Mouse (Mus musculus) midbrain, postnatal 0 days (tissue): ENCODE data around the gene Slc34a1. TPM values are rescaled to one million over a fixed set of nuclear protein-coding genes. Genes with fewer than 3 reads are reported as not detected.

Experiments
- ATAC-seq: fragments of 200-750 bp; cut with Nextera tagmentation; 2 replicates; pipeline ENCODE4 v1.8.0; 2017; ENCODE audit warnings: moderate number of reproducible peaks, mild to moderate bottlenecking, moderate TSS enrichment, moderate library complexity; ENCODE audit not compliant: low FRiP score
- DNase-seq: peaks from one replicate; pipeline ENCODE4 v3.0.0-alpha.2; 2015; ENCODE audit warnings: low spot score
- H3K27ac ChIP-seq: fragments of 300-500 bp; sonication (generic); 2 replicates; pipeline ENCODE4 v1.5.1; 2014; ENCODE audit warnings: low read depth, mild to moderate bottlenecking, low read length, mixed read lengths
- H3K27me3 ChIP-seq: fragments of 300-500 bp; sonication (generic); 2 replicates; pipeline ENCODE4 v1.6.1; 2014; ENCODE audit warnings: low read length, control low read depth, mixed read lengths; ENCODE audit not compliant: insufficient read depth
- H3K36me3 ChIP-seq: fragments of 300-500 bp; sonication (generic); 2 replicates; pipeline ENCODE4 v1.6.1; 2014; ENCODE audit warnings: low read length, control low read depth, mixed read lengths; ENCODE audit not compliant: insufficient read depth
- H3K4me1 ChIP-seq: fragments of 300-500 bp; sonication (generic); 2 replicates; pipeline ENCODE4 v1.6.1; 2014; ENCODE audit warnings: mild to moderate bottlenecking, control low read depth, antibody characterized with exemption, low read length, mixed read lengths; ENCODE audit not compliant: insufficient read depth
- H3K4me2 ChIP-seq: fragments of 300-500 bp; sonication (generic); 2 replicates; pipeline ENCODE4 v1.6.1; 2014; ENCODE audit warnings: low read depth, mild to moderate bottlenecking, low read length, mixed read lengths; ENCODE audit not compliant: poor library complexity, severe bottlenecking
- H3K4me3 ChIP-seq: fragments of 300-500 bp; sonication (generic); 2 replicates; pipeline ENCODE4 v1.5.1; 2014; ENCODE audit warnings: low read depth, mild to moderate bottlenecking, low read length, moderate library complexity
- H3K9ac ChIP-seq: fragments of 300-500 bp; sonication (generic); replicated peaks from 2 replicates; pipeline ENCODE4 v1.6.1; 2014; ENCODE audit warnings: mild to moderate bottlenecking, low read length, moderate library complexity, mixed read lengths; ENCODE audit not compliant: poor library complexity, severe bottlenecking
- H3K9me3 ChIP-seq: fragments of 300-500 bp; sonication (generic); 2 replicates; pipeline ENCODE4 v1.6.1; 2016; ENCODE audit warnings: low read length, control low read depth
- CTCF ChIP-seq: IDR thresholded peaks from 2 replicates; pipeline ENCODE4 v1.5.1; 2016; ENCODE audit warnings: antibody characterized with exemption, mild to moderate bottlenecking
- WGBS: fragments of 180-500 bp; shearing (Covaris S2); extraction: QIAGEN DNeasy Blood & Tissue Kit; methylation state at CpG from one replicate; pipeline ENCODE4 v1.1.7; 2014; 5-methylcytosine and 5-hydroxymethylcytosine counted together
- polyA plus RNA-seq: library from polyadenylated mRNA; unstranded; fragments of >200 nt; fragmentation: Nextera tagmentation; extraction: Ambion mirVana; gene quantifications from 2 replicates; pipeline ENCODE4 v1.2.1, GENCODE M21; 2015
- total RNA-seq: library from RNA; depleted of rRNA; stranded (reverse); fragments of >200 nt; gene quantifications from 2 replicates; pipeline ENCODE4 v1.2.3, GENCODE M21; 2014

Gene Slc34a1
- total and polyA plus RNA-seq, 2 experiments from 2014 or later = 0.04 TPM; not detected in 1

DNA sequence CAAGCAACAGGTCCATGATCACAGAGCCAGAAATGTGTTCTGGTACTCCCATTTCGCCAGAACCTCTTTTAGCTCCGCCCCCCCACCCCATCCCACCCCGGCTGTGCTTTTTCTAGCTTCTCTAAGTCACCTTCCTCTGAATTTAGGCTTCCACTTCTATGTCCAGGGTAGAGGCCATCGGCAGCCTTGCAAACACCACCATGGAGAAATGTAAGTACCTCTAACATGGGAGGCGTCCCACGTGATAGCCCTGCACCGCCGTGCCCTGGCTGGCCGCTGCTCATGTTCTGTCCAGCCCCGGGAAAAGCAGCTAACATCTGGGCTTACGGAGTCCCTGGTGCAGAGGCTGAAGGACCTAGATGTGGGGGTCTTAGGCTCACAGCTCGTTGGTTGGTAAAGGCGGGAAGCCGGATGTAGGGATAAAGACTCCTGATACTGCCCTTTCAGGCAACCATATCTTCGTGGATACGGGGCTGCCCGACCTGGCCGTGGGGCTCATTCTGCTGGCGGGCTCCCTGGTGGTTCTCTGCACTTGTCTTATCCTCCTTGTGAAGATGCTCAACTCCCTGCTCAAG, 10.6 kb downstream of the Slc34a1 start:
- DNase-seq (no peak), ATAC-seq (no peak)
- Histone ChIP-seq H3K27ac (no peak overlapping the region), H3K4me2 (no peak overlapping the region), H3K36me3 (no peaks in the 10 kb centered on the region), H3K27me3 (peaks cover 5% of the 10 kb centered on the region), H3K4me3 (no peak overlapping the region), H3K4me1 (peaks cover 4% of the 10 kb centered on the region; the same call in 1 of the 2 replicates), H3K9me3 (no peaks in the 10 kb centered on the region), H3K9ac (no peak overlapping the region)
- WGBS = 89% methylated on average over 19 of the region's 19 CpGs
- TF ChIP-seq CTCF = no peak

GRCm38 (mm10) chr13:55411826-55412225, 13.8 kb downstream of the Slc34a1 start:
- no peak overlapping the region for H3K9ac ChIP-seq
- no peaks in the 10 kb centered on the region for H3K9me3 ChIP-seq
- H3K4me1 ChIP-seq = no peaks in the 10 kb centered on the region
- no peak for TF ChIP-seq CTCF
- no peaks in the 10 kb centered on the region for H3K36me3 ChIP-seq
- DNase-seq (no peak), ATAC-seq (no peak)
- H3K4me3 ChIP-seq = no peak overlapping the region
- H3K4me2 ChIP-seq = no peak overlapping the region
- 73% methylated on average over 7 of the region's 7 CpGs for WGBS
- H3K27me3 ChIP-seq = peaks cover 5% of the 10 kb centered on the region
- H3K27ac ChIP-seq = no peak overlapping the region

DNA sequence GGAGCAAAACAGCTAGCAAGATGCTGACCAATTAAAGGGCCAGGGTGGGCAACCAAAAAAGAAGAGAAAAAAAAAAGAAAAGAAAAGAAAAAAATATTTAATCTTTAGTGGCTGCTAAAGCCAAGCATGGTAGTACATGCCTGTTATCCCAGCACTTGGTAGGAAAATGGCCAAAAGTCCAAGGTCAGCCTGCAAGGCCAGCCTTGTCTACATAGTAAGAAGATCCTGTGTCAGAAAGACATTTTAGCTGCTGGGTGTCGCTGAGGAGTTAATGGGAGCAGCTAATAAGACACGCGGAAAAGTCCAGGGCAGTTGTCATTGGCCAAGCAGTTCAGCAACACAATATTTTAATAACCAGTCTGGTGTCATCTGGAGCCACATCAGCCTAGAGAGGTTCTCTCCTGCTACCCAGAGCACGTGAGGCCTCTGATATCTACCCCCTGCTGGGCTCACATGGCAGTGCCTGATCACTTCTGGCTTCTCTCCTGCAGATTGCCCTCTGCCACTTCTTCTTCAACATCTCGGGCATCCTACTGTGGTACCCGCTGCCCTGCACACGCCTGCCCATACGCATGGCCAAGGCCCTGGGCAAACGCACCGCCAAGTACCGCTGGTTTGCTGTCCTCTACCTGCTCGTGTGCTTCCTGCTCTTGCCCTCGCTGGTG, 14.8 kb downstream of the Slc34a1 start:
- no peak for TF ChIP-seq CTCF
- Histone ChIP-seq H3K4me3 (no peak overlapping the region), H3K9ac (no peak overlapping the region), H3K36me3 (no peaks in the 10 kb centered on the region), H3K4me1 (no peaks in the 10 kb centered on the region), H3K27ac (no peak overlapping the region), H3K27me3 (peaks cover 5% of the 10 kb centered on the region), H3K9me3 (no peaks in the 10 kb centered on the region), H3K4me2 (no peak overlapping the region)
- ATAC-seq (no peak), DNase-seq (no peak)
- WGBS = 88% methylated on average over 13 of the region's 13 CpGs

DNA sequence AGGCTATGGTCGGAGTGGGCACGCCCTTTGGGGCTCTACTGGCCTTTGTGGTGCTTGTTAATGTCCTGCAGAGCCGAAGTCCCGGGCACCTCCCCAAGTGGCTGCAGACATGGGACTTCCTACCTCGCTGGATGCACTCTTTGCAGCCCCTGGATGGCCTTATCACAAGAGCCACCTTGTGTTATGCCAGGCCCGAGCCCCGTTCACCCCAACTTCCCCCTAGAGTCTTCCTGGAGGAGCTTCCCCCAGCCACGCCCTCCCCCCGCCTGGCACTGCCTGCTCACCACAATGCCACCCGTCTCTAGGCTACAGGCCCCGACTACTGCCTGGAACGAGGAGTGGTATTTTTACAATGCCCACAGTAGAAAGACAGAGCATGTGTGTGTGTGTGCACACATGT, 15.3 kb downstream of the Slc34a1 start:
- H3K9me3 ChIP-seq = no peaks in the 10 kb centered on the region
- H3K27ac ChIP-seq = no peak overlapping the region
- no peaks in the 10 kb centered on the region for H3K4me1 ChIP-seq
- H3K27me3 ChIP-seq = peaks cover 5% of the 10 kb centered on the region
- no peak overlapping the region for H3K4me3 ChIP-seq
- no peaks in the 10 kb centered on the region for H3K36me3 ChIP-seq
- no peak overlapping the region for H3K9ac ChIP-seq
- H3K4me2 ChIP-seq = no peak overlapping the region
- WGBS = 84% methylated on average over 12 of the region's 12 CpGs
- ATAC-seq = no peak
- no peak for DNase-seq
- no peak for TF ChIP-seq CTCF

GRCm38 (mm10) chr13:55414743-55415380, 16.9 kb downstream of the Slc34a1 start, which contains the start of gene Pfn3:
Gene Pfn3 (minus strand): TSS chr13:55415232.
- H3K4me3 ChIP-seq = peak within 1 kb of the TSS; percentile 40
- peak within 1 kb of the TSS; percentile 55 for H3K9ac ChIP-seq
- TF ChIP-seq CTCF = no peak
- DNase-seq (peak; percentile 78), ATAC-seq (peak; percentile 36)
- whole genome bisulfite sequencing = 13% methylated on average over 41 of the region's 41 CpGs
- no peaks in the 10 kb centered on the region for H3K4me1 ChIP-seq
- peaks cover 15% of the 10 kb centered on the region for H3K27me3 ChIP-seq
- H3K27ac ChIP-seq = no peak within 1 kb of the TSS
- peak within 1 kb of the TSS; percentile 57 for H3K4me2 ChIP-seq
- H3K9me3 ChIP-seq = no peaks in the 10 kb centered on the region
- H3K36me3 ChIP-seq = no peaks in the 10 kb centered on the region

DNA sequence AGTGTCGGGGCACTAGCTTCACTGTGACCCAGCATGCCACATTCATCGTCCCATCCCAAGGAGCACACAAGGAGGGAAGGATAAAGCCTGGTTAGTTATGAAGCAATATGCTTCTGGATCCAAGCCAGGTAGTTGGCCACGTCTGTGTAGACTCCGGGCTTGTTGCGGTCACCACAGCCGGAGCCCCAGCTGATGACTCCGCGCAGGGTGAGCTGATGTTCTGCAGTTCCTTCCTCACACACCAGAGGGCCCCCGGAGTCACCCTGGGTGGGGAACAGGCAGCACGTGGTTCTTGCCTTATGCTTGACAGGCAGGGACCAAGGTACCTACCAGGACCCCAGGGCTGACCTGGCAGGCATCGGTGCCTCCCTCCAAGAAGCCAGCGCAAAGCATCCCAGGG, 20.0 kb downstream of the Slc34a1 start:
- Histone ChIP-seq H3K27ac (no peak overlapping the region), H3K36me3 (no peaks in the 10 kb centered on the region), H3K9ac (no peak overlapping the region), H3K4me3 (0 out of 2 replicates have a peak overlapping the region, but pooled peaks have one; percentile 3), H3K4me2 (peak overlapping the region; percentile 23), H3K4me1 (peaks cover 5% of the 10 kb centered on the region; the same call in 1 of the 2 replicates), H3K9me3 (no peaks in the 10 kb centered on the region), H3K27me3 (peaks cover 35% of the 10 kb centered on the region)
- ATAC-seq (peak; percentile 77), DNase-seq (peak; percentile 73)
- WGBS = 11% methylated on average over 12 of the region's 12 CpGs
- TF ChIP-seq CTCF = peak; percentile 87
